Mouse (Mus musculus) liver, adult 2 months (tissue): ENCODE measurements around the gene Atp6v0a4. TPM values are rescaled to one million over a fixed set of nuclear protein-coding genes. Genes with fewer than 3 reads are reported as not detected.

ENCODE experiments used
- DNase-seq: peaks from one replicate; pipeline ENCODE4 v3.0.0-alpha.2; 2011; ENCODE audit warnings: low read depth, low spot score; ENCODE audit errors: extremely low read depth
- H3K27ac ChIP-seq: fragments of 200-500 bp; replicated peaks from 2 replicates; pipeline ENCODE4 v1.5.1; 2012; ENCODE audit warnings: low read depth, mild to moderate bottlenecking, control low read depth, inconsistent platforms, low read length; ENCODE audit not compliant: insufficient read depth
- H3K27me3 ChIP-seq: fragments of 200-500 bp; 2 replicates; pipeline ENCODE4 v1.6.1; 2012; ENCODE audit warnings: mild to moderate bottlenecking, moderate library complexity, low read length, inconsistent platforms; ENCODE audit not compliant: control insufficient read depth, insufficient read depth
- H3K36me3 ChIP-seq: fragments of 200-500 bp; 2 replicates; pipeline ENCODE4 v1.6.1; 2012; ENCODE audit warnings: low read length, inconsistent platforms; ENCODE audit not compliant: control insufficient read depth, insufficient read depth
- H3K4me1 ChIP-seq: fragments of 200-500 bp; 2 replicates; pipeline ENCODE4 v1.6.1; 2011; ENCODE audit warnings: low read length; ENCODE audit not compliant: control insufficient read depth, insufficient read depth
- H3K4me3 ChIP-seq: fragments of 200-500 bp; 2 replicates; pipeline ENCODE4 v1.5.1; 2011; ENCODE audit warnings: low read depth, mild to moderate bottlenecking, control low read depth, low read length, moderate library complexity; ENCODE audit not compliant: insufficient read depth
- H3K79me2 ChIP-seq: fragments of 200-500 bp; 2 replicates; pipeline ENCODE4 v1.6.1; 2012; ENCODE audit warnings: inconsistent platforms, mild to moderate bottlenecking, low read length, moderate library complexity; ENCODE audit not compliant: control insufficient read depth, insufficient read depth
- H3K9ac ChIP-seq: fragments of 200-500 bp; 2 replicates; pipeline ENCODE4 v1.6.1; 2012; ENCODE audit warnings: low read depth, mild to moderate bottlenecking, control low read depth, inconsistent platforms, low read length
- CTCF ChIP-seq: fragments of 200-500 bp; IDR thresholded peaks from 2 replicates; pipeline ENCODE4 v1.5.1; 2011; ENCODE audit warnings: low read depth, low read length, control low read depth
- POLR2A ChIP-seq: fragments of 200-500 bp; IDR thresholded peaks from 2 replicates; pipeline ENCODE4 v1.6.1; 2011; ENCODE audit warnings: low read length, control low read depth; ENCODE audit not compliant: insufficient read depth; ENCODE audit errors: extremely low read depth
- WGBS: fragments of 180-500 bp; shearing (Covaris S2); methylation state at CpG from one replicate; pipeline ENCODE4 v1.1.7; 2018; 5-methylcytosine and 5-hydroxymethylcytosine counted together
- polyA plus RNA-seq: library from polyadenylated mRNA; depleted of rRNA; stranded (reverse); fragments of >200 nt; gene quantifications from 2 replicates; pipeline ENCODE4 v1.2.3, GENCODE M21; 2012
- total RNA-seq: library from RNA; depleted of rRNA; stranded (reverse); fragments of >200 nt; gene quantifications from 2 replicates; pipeline ENCODE4 v1.2.3, GENCODE M21; 2014

Atp6v0a4 gene
- total and polyA plus RNA-seq, 2 experiments, result 0.28 to 0.44 TPM

GRCm38 (mm10) chr6:38116107-38116770 is 8.1 kb downstream of the Atp6v0a4 start:
- no peak for DNase-seq
- TF ChIP-seq CTCF (no peak), POLR2A (no peak)
- no peak overlapping the region for H3K27ac ChIP-seq
- WGBS, result 70% methylated on average over 4 of the region's 4 CpGs
- no peaks in the 10 kb centered on the region for H3K27me3 ChIP-seq
- no peak overlapping the region for H3K4me3 ChIP-seq
- H3K4me1 ChIP-seq, result no peaks in the 10 kb centered on the region
- no peaks in the 10 kb centered on the region for H3K79me2 ChIP-seq
- no peak overlapping the region for H3K9ac ChIP-seq
- H3K36me3 ChIP-seq, result no peaks in the 10 kb centered on the region

GRCm38 (mm10) chr6:38110859-38111258 is 13.5 kb downstream of the Atp6v0a4 start:
- Histone ChIP-seq H3K27me3 (no peaks in the 10 kb centered on the region), H3K4me3 (no peak overlapping the region), H3K36me3 (no peaks in the 10 kb centered on the region), H3K4me1 (no peaks in the 10 kb centered on the region; the same call in 1 of the 2 replicates), H3K27ac (no peak overlapping the region), H3K79me2 (no peaks in the 10 kb centered on the region), H3K9ac (no peak overlapping the region)
- no peak for DNase-seq
- 52% methylated on average over 9 of the region's 9 CpGs for WGBS
- TF ChIP-seq CTCF (no peak), POLR2A (no peak)

- H3K27me3 ChIP-seq, result no peaks in the 10 kb centered on the region
- H3K36me3 ChIP-seq, result no peaks in the 10 kb centered on the region
- TF ChIP-seq POLR2A (no peak), CTCF (no peak)
- no peak for DNase-seq
- no peak overlapping the region for H3K27ac ChIP-seq
- no peaks in the 10 kb centered on the region for H3K79me2 ChIP-seq
- no peaks in the 10 kb centered on the region; the same call in 1 of the 2 replicates for H3K4me1 ChIP-seq
- WGBS, result 45% methylated on average over 9 of the region's 9 CpGs
- no peak overlapping the region for H3K9ac ChIP-seq
- H3K4me3 ChIP-seq, result no peak overlapping the region
These were observed 14.5 kb downstream of the Atp6v0a4 start for GRCm38 (mm10) chr6:38109871-38110270.

GRCm38 (mm10) chr6:38109160-38109795 is 15.1 kb downstream of the Atp6v0a4 start, which contains the start of gene Tmem213:
Tmem213 (plus strand) TSS chr6:38109255.
- no peaks in the 10 kb centered on the region for H3K79me2 ChIP-seq
- WGBS, result 70% methylated on average over 9 of the region's 9 CpGs
- H3K4me1 ChIP-seq, result no peaks in the 10 kb centered on the region; the same call in 1 of the 2 replicates
- H3K36me3 ChIP-seq, result no peaks in the 10 kb centered on the region
- no peak within 1 kb of the TSS for H3K4me3 ChIP-seq
- TF ChIP-seq POLR2A (no peak), CTCF (no peak)
- H3K27ac ChIP-seq, result no peak within 1 kb of the TSS
- H3K27me3 ChIP-seq, result no peaks in the 10 kb centered on the region
- no peak within 1 kb of the TSS for H3K9ac ChIP-seq
- DNase-seq, result no peak

- TF ChIP-seq POLR2A (no peak), CTCF (no peak)
- Histone ChIP-seq H3K27ac (no peak overlapping the region), H3K27me3 (no peaks in the 10 kb centered on the region), H3K9ac (no peak overlapping the region), H3K36me3 (no peaks in the 10 kb centered on the region), H3K4me3 (no peak overlapping the region), H3K4me1 (no peaks in the 10 kb centered on the region; the same call in 1 of the 2 replicates), H3K79me2 (no peaks in the 10 kb centered on the region)
- no peak for DNase-seq
- 96% methylated on average over 5 of the region's 5 CpGs for WGBS
These were observed 15.9 kb downstream of the Atp6v0a4 start for GRCm38 (mm10) chr6:38108449-38108848.

- Histone ChIP-seq H3K36me3 (no peaks in the 10 kb centered on the region), H3K4me1 (no peaks in the 10 kb centered on the region; the same call in 1 of the 2 replicates), H3K27me3 (no peaks in the 10 kb centered on the region), H3K79me2 (no peaks in the 10 kb centered on the region), H3K27ac (no peak overlapping the region), H3K9ac (no peak overlapping the region), H3K4me3 (no peak overlapping the region)
- no peak for DNase-seq
- no peak for TF ChIP-seq CTCF
- no peak for TF ChIP-seq POLR2A
- WGBS, result 90% methylated on average over 9 of the region's 9 CpGs
These were observed 18.5 kb downstream of the Atp6v0a4 start for GRCm38 (mm10) chr6:38105924-38106323.
